Mouse (Mus musculus) spleen, adult 2 months (tissue): Measurements from ENCODE around the gene Marcksl1. TPM values are rescaled to one million over a fixed set of nuclear protein-coding genes. Genes with fewer than 3 reads are reported as not detected.

Experiments
- DNase-seq, 2 experiments: peaks; one replicate each; pipeline versions ENCODE4 v3.0.0 to v3.0.0-alpha.2; 2012 to 2021; ENCODE audit warnings: low spot score in 2 of 2, low read depth in 1 of 2
- H3K27ac ChIP-seq: fragments of 200-500 bp; 2 replicates; pipeline ENCODE4 v1.5.1; 2012; ENCODE audit warnings: low read length, inconsistent platforms; ENCODE audit not compliant: insufficient read depth
- H3K27me3 ChIP-seq: fragments of 200-500 bp; 2 replicates; pipeline ENCODE4 v1.6.1; 2012; ENCODE audit warnings: mild to moderate bottlenecking, moderate library complexity, low read length, inconsistent platforms; ENCODE audit not compliant: control insufficient read depth, insufficient read depth
- H3K36me3 ChIP-seq: fragments of 200-500 bp; 2 replicates; pipeline ENCODE4 v1.6.1; 2012; ENCODE audit warnings: mild to moderate bottlenecking, low read length, inconsistent platforms; ENCODE audit not compliant: control insufficient read depth, insufficient read depth
- H3K4me1 ChIP-seq: fragments of 200-500 bp; 2 replicates; pipeline ENCODE4 v1.6.1; 2011; ENCODE audit warnings: inconsistent platforms; ENCODE audit not compliant: control insufficient read depth, insufficient read depth, insufficient read length
- H3K4me3 ChIP-seq: fragments of 200-500 bp; 2 replicates; pipeline ENCODE4 v1.5.1; 2011; ENCODE audit warnings: mild to moderate bottlenecking, inconsistent platforms; ENCODE audit not compliant: insufficient read depth, insufficient read length; ENCODE audit errors: extremely low read depth
- CTCF ChIP-seq: fragments of 200-500 bp; IDR thresholded peaks from 2 replicates; pipeline ENCODE4 v1.5.1; 2011; ENCODE audit warnings: mild to moderate bottlenecking, inconsistent platforms; ENCODE audit not compliant: insufficient read depth, insufficient read length, insufficient replicate concordance; ENCODE audit errors: extremely low read depth
- POLR2A ChIP-seq: fragments of 200-500 bp; IDR thresholded peaks from 2 replicates; pipeline ENCODE4 v1.6.1; 2011; ENCODE audit warnings: low read depth, low read length, inconsistent platforms
- WGBS: fragments of 180-500 bp; shearing (Covaris S2); methylation state at CpG from one replicate; pipeline ENCODE4 v1.1.7; 2018; 5-methylcytosine and 5-hydroxymethylcytosine counted together
- polyA plus RNA-seq: library from polyadenylated mRNA; depleted of rRNA; stranded (reverse); fragments of >200 nt; gene quantifications from 2 replicates; pipeline ENCODE4 v1.2.3, GENCODE M21; 2012

The Marcksl1 gene
- polyA plus RNA-seq, 1 experiment = 44.0 TPM

DNA sequence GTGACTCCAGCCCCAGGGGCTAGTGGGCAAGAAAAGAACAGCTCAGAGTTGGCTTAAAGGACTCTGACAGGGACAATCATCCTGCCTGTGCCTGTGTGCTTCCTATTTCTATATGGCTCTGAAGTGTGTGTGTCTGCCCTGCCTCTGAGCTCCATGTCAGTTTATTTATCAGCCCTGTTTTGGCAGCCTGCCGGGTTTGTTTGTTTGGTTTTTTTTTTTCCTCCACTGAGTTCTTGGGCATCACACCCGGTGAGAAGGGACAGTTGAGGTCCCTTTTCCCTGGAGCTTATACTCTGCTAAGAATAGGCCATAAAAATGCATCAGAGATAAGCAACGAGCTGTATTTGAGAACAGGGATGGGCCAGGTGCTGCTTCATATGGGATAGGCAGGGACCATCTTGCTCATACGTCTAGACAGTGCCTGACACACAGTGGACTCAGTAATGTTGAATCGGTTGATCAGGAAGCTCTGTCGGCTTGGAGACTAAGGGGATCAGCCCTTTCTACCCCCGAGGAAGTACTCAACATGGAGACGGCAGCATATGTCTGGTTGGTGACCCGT lies 11.0 kb upstream of the Marcksl1 start:
- TF ChIP-seq CTCF = no peak
- no peak for TF ChIP-seq POLR2A
- Histone ChIP-seq H3K4me3 (no peak overlapping the region), H3K27me3 (no peaks in the 10 kb centered on the region), H3K36me3 (no peaks in the 10 kb centered on the region), H3K4me1 (peaks cover 5% of the 10 kb centered on the region; the same call in 1 of the 2 replicates), H3K27ac (no peak overlapping the region)
- DNase-seq = no peak
- WGBS = 61% methylated on average over 9 of the region's 9 CpGs

DNA sequence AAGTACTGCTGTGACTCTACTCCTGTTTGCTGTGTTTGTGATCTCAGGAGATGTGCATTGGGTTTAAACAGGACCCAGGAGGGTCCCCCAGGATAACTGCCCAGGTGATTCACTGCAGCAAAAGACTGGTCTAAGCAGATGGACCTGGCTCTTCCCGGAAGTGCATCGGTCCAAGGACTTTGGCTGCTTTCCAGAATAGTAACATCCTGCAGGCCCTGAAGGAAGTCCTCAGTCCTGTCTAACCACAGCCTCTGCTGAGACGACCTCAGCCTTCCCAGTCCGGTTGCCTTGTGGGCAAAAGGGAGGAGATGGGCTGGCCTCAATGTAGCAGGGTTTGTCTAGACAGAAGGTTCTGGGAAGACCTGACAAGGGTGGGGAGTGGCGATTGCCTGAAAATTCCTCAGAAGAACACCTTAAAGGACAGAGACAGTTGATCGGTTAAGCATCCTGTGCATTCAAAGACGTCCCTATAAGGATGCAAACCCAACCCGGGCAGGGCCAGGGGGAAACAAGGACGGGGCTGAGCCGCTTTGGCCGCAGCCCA lies 10.4 kb upstream of the Marcksl1 start:
- TF ChIP-seq CTCF (no peak), POLR2A (no peak)
- Histone ChIP-seq H3K4me1 (peaks cover 8% of the 10 kb centered on the region; the same call in 1 of the 2 replicates), H3K27me3 (no peaks in the 10 kb centered on the region), H3K27ac (no peak overlapping the region), H3K36me3 (no peaks in the 10 kb centered on the region), H3K4me3 (no peak overlapping the region)
- WGBS = 46% methylated on average over 11 of the region's 11 CpGs
- no peak for DNase-seq

DNA sequence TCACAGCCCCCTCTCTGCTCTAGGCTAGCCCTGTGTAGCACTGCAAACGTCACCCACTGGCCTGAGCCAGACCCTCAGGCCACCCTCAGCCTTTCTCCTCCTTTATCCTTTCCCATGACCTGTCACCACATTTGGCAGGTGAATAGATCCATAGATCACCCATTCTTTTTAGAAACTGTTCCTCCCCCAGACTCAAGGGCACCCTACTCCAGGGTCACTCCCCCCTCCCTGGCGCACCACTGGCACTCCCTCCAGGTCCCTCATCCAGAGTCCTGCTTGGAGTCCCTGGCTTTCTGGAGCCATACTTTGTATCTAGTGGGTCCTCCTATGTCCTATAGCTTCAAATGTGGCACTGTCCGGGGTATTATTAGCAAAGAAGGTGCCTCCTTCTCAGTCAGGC lies 7.9 kb upstream of the Marcksl1 start:
- TF ChIP-seq CTCF (no peak), POLR2A (no peak)
- Histone ChIP-seq H3K4me3 (no peak overlapping the region), H3K27me3 (no peaks in the 10 kb centered on the region), H3K27ac (no peak overlapping the region), H3K36me3 (no peaks in the 10 kb centered on the region), H3K4me1 (peaks cover 10% of the 10 kb centered on the region; the same call in 1 of the 2 replicates)
- 91% methylated on average over 3 of the region's 3 CpGs for WGBS
- no peak for DNase-seq

DNA sequence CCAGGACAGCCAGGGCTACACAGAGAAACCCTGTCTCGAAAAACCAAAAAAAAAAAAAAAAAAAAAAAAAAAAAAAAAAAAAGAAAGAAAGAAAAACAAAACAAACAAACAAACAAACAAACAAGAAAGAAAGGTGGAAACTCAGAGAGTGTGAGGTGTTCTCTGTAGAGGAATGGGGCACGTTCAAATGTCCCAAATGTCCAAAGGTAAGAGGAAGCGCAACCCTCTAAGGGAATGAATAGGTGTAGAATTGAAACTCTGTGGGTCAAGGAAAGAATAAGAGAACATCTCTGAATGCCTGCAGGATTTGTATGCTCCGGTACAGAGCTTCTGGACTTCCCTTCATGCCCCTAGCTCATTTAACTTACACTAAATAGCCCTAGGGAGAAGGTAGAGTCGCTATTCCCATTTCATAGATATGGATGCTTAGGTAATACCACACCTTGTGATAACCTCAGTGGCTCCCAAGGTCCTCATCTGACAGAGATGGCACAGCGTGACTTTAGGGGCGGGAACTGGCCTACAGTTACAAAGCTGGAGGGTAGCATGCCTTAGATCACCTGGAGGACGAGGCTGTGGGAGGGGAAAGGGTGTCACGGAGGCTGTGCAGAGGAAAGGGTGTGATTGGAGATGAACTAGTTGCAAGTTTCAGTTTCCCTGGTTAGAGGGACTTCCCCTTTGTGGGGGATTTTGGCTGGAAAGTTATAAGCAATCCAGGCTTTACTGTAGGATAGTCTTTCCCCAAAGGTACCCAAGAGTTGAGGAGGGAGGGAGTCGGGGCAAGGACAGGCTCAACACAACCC lies 5.7 kb upstream of the Marcksl1 start:
- no peak for DNase-seq
- H3K4me1 ChIP-seq = peaks cover 10% of the 10 kb centered on the region; the same call in 1 of the 2 replicates
- no peaks in the 10 kb centered on the region for H3K27me3 ChIP-seq
- no peak for TF ChIP-seq CTCF
- no peak for TF ChIP-seq POLR2A
- no peak overlapping the region for H3K4me3 ChIP-seq
- WGBS = 44% methylated on average over 10 of the region's 10 CpGs
- H3K27ac ChIP-seq = no peak overlapping the region
- no peaks in the 10 kb centered on the region for H3K36me3 ChIP-seq

DNA sequence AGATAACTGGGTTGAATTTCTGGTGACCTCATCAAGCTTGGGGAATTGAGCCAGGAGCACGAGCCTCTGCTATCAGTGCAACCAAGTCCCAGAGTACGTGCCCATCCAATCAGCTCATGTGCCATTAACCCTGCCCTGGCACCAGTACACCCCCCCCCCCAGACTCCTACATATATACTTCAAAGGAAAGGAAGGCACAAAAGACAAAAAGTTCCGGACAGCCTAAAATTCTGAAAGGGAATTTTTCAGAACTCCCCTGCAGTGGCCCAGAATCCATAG lies 5.2 kb upstream of the Marcksl1 start:
- Histone ChIP-seq H3K27ac (no peak overlapping the region), H3K27me3 (no peaks in the 10 kb centered on the region), H3K36me3 (no peaks in the 10 kb centered on the region), H3K4me1 (peaks cover 8% of the 10 kb centered on the region), H3K4me3 (no peak overlapping the region)
- 58% methylated on average over 3 of the region's 3 CpGs for WGBS
- TF ChIP-seq POLR2A = no peak
- no peak for TF ChIP-seq CTCF
- DNase-seq = no peak

DNA sequence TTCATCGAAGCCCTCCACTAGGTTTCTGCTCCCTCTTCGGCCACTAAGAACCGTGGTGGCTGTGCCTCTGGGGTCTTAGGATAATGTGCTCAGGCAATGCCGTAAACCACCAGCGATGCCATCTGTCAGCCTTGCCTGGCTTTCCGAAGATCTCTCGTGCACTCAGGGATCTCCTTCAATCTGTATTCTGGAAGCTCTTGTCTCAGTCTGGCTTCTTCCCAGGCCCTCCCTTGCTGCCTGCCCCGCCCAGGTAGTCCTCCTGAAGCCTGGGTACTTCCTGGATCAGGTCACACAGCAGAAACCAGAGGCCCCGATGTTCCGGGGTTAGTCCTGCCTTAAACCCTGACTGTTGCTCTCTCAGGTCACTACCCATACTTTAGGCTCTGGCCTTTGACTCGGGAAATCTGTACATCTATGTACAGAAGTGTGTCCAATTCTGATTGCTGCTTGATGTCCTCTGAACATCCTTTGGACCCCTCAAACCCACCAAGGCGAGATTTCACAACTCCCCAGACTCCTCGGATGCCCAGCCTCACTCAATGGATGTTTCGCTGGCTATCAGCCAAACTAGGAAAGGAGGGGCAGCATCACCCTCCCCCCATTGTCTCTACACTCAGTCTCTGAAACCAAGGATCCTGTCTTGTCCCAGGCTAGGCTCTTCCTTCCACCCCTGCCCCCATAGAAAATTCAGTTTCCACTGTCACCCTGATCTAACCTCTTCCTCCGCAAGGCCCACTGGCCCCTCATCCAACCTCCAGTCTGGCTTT lies 4.4 kb upstream of the Marcksl1 start:
- Histone ChIP-seq H3K27me3 (peaks cover 3% of the 10 kb centered on the region; the same call in 1 of the 2 replicates), H3K4me3 (no peak overlapping the region)
- TF ChIP-seq POLR2A (no peak), CTCF (no peak)

DNA sequence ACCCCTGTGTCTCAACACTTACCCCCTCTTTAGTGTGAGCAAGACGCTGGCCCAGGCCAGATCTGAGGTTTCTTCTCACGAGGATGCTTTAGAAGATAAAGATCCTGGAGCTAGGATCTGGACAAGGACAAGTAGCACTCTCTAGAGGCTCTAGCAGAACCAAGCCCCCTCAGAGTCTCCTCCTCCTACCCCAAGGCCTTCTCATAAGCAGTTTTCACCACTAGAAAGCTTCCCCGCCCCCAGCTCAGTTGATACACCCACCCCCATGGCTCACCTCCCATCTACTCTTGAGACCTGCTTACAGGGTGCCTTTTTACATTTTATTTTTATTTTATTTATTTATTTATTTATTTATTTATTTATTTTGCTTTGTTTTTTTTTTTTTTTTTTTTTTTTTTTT lies 3.7 kb upstream of the Marcksl1 start:
- H3K36me3 ChIP-seq = no peaks in the 10 kb centered on the region
- WGBS = 85% methylated on average over 3 of the region's 3 CpGs
- H3K4me1 ChIP-seq = peaks cover 15% of the 10 kb centered on the region
- no peak overlapping the region for H3K4me3 ChIP-seq
- TF ChIP-seq CTCF (no peak), POLR2A (no peak)
- H3K27me3 ChIP-seq = peaks cover 4% of the 10 kb centered on the region; the same call in 1 of the 2 replicates
- H3K27ac ChIP-seq = no peak overlapping the region
- no peak for DNase-seq

More for the DNA sequence above, 4.4 kb upstream of the Marcksl1 start:
- WGBS = 80% methylated on average over 15 of the region's 15 CpGs
- Histone ChIP-seq H3K36me3 (no peaks in the 10 kb centered on the region), H3K4me1 (peaks cover 12% of the 10 kb centered on the region), H3K27ac (no peak overlapping the region)
- DNase-seq = no peak
